Comparison of ENCODE assay signal across 11 mouse cellular contexts in the genomic region with DNA sequence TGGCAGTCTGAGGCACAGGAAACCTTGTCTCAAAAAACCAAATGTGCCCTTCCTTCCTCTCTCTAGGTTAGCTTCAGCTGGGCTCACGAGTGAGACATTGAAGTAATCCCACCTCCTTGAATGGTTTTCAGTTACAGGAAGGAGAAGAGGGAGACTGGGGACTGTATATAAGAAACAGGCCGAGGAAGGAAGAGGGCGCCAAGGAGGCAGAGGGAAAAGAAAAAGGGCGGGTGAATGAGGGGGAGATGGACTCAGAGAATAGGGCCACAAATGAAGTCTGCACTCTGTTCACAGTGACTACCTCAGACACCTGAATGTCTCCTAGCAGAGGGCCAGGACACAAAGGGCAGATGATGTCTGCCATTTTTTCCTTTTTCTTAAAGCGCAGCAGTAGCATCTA.
DNase-seq lines count a peak whose midpoint lies in the region; ATAC-seq and TF ChIP-seq lines count a peak whose summit lies in the region.
"Had no signal": no experiment of that assay in that cellular context is flagged by ENCODE, and none has a peak within 500 bp of the region (broad histone marks: within the 10 kb centered on the region; RNA-seq: fewer than 3 reads in every experiment).

No protein-coding gene starts in this region.

- peak; percentile 50 to 54; a peak in 3 of 4 replicates for ATAC-seq in hematopoietic stem cell, adult 5-6 weeks (replicated peaks in 1 of 2; ENCODE audit: insufficient read depth in 1 of 2, low FRiP score in 2 of 2, low TSS enrichment in 1 of 2, low read depth in 1 of 2, poor library complexity in 2 of 2, severe bottlenecking in 2 of 2)
- peak; percentile 33; the same call in 1 of the 2 replicates for ATAC-seq in midbrain, embryonic 11.5 days (ENCODE audit: low FRiP score)

- TF ChIP-seq CTCF in ES-Bruce4 (IDR thresholded peaks at IDR 0.05; ENCODE audit: low read depth, low read length) = no peak

- H3K27ac ChIP-seq in ES-Bruce4 (ENCODE audit: insufficient read depth, low read length) = 0 out of 2 replicates have a peak overlapping the region, but pooled peaks have one; percentile 4
- peak overlapping the region; percentile 93 for H3K27ac ChIP-seq in midbrain, embryonic 11.5 days (ENCODE audit: low read depth, low read length)

- H3K27me3 ChIP-seq in ES-Bruce4 (ENCODE audit: control insufficient read depth, insufficient read depth, low read length, poor library complexity, severe bottlenecking) = no peaks in the 10 kb centered on the region
- no peaks in the 10 kb centered on the region for H3K27me3 ChIP-seq in midbrain, embryonic 11.5 days (ENCODE audit: control insufficient read depth, insufficient read depth, low read length)

- H3K36me3 ChIP-seq in ES-Bruce4 (ENCODE audit: control insufficient read depth, insufficient read depth, low read length, poor library complexity, severe bottlenecking) = no peaks in the 10 kb centered on the region
- no peaks in the 10 kb centered on the region for H3K36me3 ChIP-seq in midbrain, embryonic 11.5 days (ENCODE audit: control insufficient read depth, insufficient read depth, low read length)

- peak overlapping the region; percentile 26 for H3K4me2 ChIP-seq in midbrain, embryonic 11.5 days

- 8% methylated on average over 5 of the region's 5 CpGs for WGBS in midbrain, embryonic 11.5 days

- H3K9me3 ChIP-seq in ES-Bruce4 (replicated peaks; ENCODE audit: control insufficient read depth, insufficient read depth, low read length, poor library complexity, severe bottlenecking) = no peaks in the 10 kb centered on the region
- H3K9me3 ChIP-seq in midbrain, embryonic 11.5 days (ENCODE audit: control insufficient read depth, low read length) = no peaks in the 10 kb centered on the region

- TF ChIP-seq POLR2A in ES-Bruce4 (IDR thresholded peaks at IDR 0.05; ENCODE audit: insufficient read depth, low read length) = no peak

- H3K9ac ChIP-seq in ES-Bruce4 (ENCODE audit: low read depth, poor library complexity, severe bottlenecking) = no peak overlapping the region
- peak overlapping the region; percentile 48 for H3K9ac ChIP-seq in midbrain, embryonic 11.5 days (ENCODE audit: low read length)

- H3K4me1 ChIP-seq in ES-Bruce4 (ENCODE audit: control insufficient read depth, insufficient read depth, low read length) = no peaks in the 10 kb centered on the region
- H3K4me1 ChIP-seq in midbrain, embryonic 11.5 days (ENCODE audit: control insufficient read depth, insufficient read depth, low read length) = peaks cover 53% of the 10 kb centered on the region

- peak; percentile 63 for DNase-seq in embryo, embryonic 10.5 days (ENCODE audit: low spot score)
- DNase-seq in midbrain, embryonic 11.5 days (ENCODE audit: low spot score, missing footprints) = no peak
- DNase-seq in urinary bladder, adult 18-20 months (ENCODE audit: low spot score in 2 of 2) = no peak
- no peak for DNase-seq in spleen, postnatal 4 days (ENCODE audit: low spot score in 2 of 2)
- DNase-seq in urinary bladder, postnatal 10 days (ENCODE audit: low spot score) = no peak
- DNase-seq: cerebellum, postnatal 25 days; heart, postnatal 14 days; layer of hippocampus, postnatal 36 days; lung, adult 18-20 months had no signal

- TF ChIP-seq EP300 in ES-Bruce4 (IDR thresholded peaks at IDR 0.05; ENCODE audit: insufficient read depth, low read depth, low read length) = no peak

- no peak overlapping the region for H3K4me3 ChIP-seq in ES-Bruce4 (ENCODE audit: low read depth, low read length)
- H3K4me3 ChIP-seq in midbrain, embryonic 11.5 days (ENCODE audit: low read depth, low read length) = no peak overlapping the region
